In genomic region chr7:118309733-118310132, GRCm38 (mm10) we compare ENCODE assay signal across 20 mouse cellular contexts.
"Had no signal": no experiment of that assay in that cellular context is flagged by ENCODE, and none has a peak within 500 bp of the region (broad histone marks: within the 10 kb centered on the region; RNA-seq: fewer than 3 reads in every experiment).

No protein-coding gene starts in this region.

- H3K27ac ChIP-seq: kidney, embryonic 15.5 days; left cerebral cortex, adult 2 months; liver, embryonic 13.5 days; neural tube, embryonic 12.5 days; neural tube, embryonic 15.5 days had no signal

- H3K4me1 ChIP-seq: kidney, embryonic 15.5 days; liver, embryonic 13.5 days; neural tube, embryonic 12.5 days; neural tube, embryonic 15.5 days had no signal

- H3K36me3 ChIP-seq: kidney, embryonic 15.5 days; liver, embryonic 13.5 days; neural tube, embryonic 12.5 days; neural tube, embryonic 15.5 days had no signal

- DNase-seq: kidney, adult 8-10 months; kidney, postnatal 10 days; kidney, postnatal 36 days; layer of hippocampus, postnatal 36 days; liver, embryonic 13.5 days; lung, adult 2 months; lung, postnatal 14 days; lung, postnatal 4 days; midbrain, embryonic 14.5 days; right cerebral cortex, adult 18-20 months; right cerebral cortex, postnatal 14 days; right cerebral cortex, postnatal 4 days; spleen, adult 18-20 months; thymus, adult 18-20 months; thymus, postnatal 36 days had no signal

- H3K9me3 ChIP-seq: kidney, embryonic 15.5 days; liver, embryonic 13.5 days; neural tube, embryonic 12.5 days; neural tube, embryonic 15.5 days had no signal

- H3K9ac ChIP-seq: kidney, embryonic 15.5 days; liver, embryonic 13.5 days; neural tube, embryonic 12.5 days; neural tube, embryonic 15.5 days had no signal

- H3K4me2 ChIP-seq: kidney, embryonic 15.5 days; liver, embryonic 13.5 days; midbrain, embryonic 11.5 days; neural tube, embryonic 12.5 days; neural tube, embryonic 15.5 days had no signal

- H3K27me3 ChIP-seq: kidney, embryonic 15.5 days; liver, embryonic 13.5 days; neural tube, embryonic 12.5 days; neural tube, embryonic 15.5 days had no signal

- H3K4me3 ChIP-seq: kidney, embryonic 15.5 days; left cerebral cortex, adult 2 months; liver, embryonic 13.5 days; neural tube, embryonic 12.5 days; neural tube, embryonic 15.5 days had no signal
